Mouse (Mus musculus) forebrain, embryonic 16.5 days (tissue): ENCODE results near the gene Cep57l1. TPM values are rescaled to one million over a fixed set of nuclear protein-coding genes. Genes with fewer than 3 reads are reported as not detected.

Experiments used
- ATAC-seq: fragments of 200-750 bp; cut with Nextera tagmentation; 2 replicates; pipeline ENCODE4 v1.8.0; 2017; ENCODE audit warnings: mild to moderate bottlenecking, moderate library complexity
- H3K27ac ChIP-seq: fragments of 300-500 bp; sonication (generic); 2 replicates; pipeline ENCODE4 v1.5.1; 2014; ENCODE audit warnings: low read length, control low read depth
- H3K27me3 ChIP-seq: fragments of 300-500 bp; sonication (generic); replicated peaks from 2 replicates; pipeline ENCODE4 v1.6.1; 2014; ENCODE audit warnings: low read length; ENCODE audit not compliant: control insufficient read depth, insufficient read depth
- H3K36me3 ChIP-seq: fragments of 300-500 bp; sonication (generic); 2 replicates; pipeline ENCODE4 v1.6.1; 2014; ENCODE audit not compliant: control insufficient read depth, insufficient read depth
- H3K4me1 ChIP-seq: fragments of 300-500 bp; sonication (generic); replicated peaks from 2 replicates; pipeline ENCODE4 v1.6.1; 2014; ENCODE audit warnings: low read length; ENCODE audit not compliant: control insufficient read depth, insufficient read depth
- H3K4me2 ChIP-seq: fragments of 300-500 bp; sonication (generic); 2 replicates; pipeline ENCODE4 v1.6.1; 2014; ENCODE audit warnings: mild to moderate bottlenecking, low read length, control low read depth
- H3K4me3 ChIP-seq: fragments of 300-500 bp; sonication (generic); replicated peaks from 2 replicates; pipeline ENCODE4 v1.5.1; 2014; ENCODE audit warnings: mild to moderate bottlenecking, low read length, control low read depth
- H3K9ac ChIP-seq: fragments of 300-500 bp; sonication (generic); replicated peaks from 2 replicates; pipeline ENCODE4 v1.6.1; 2014; ENCODE audit warnings: low read depth, low read length, control low read depth
- H3K9me3 ChIP-seq: fragments of 300-500 bp; sonication (generic); 2 replicates; pipeline ENCODE4 v1.6.1; 2016; ENCODE audit warnings: low read length; ENCODE audit not compliant: control insufficient read depth
- WGBS: fragments of 180-500 bp; shearing (Covaris S2); extraction: QIAGEN DNeasy Blood & Tissue Kit; methylation state at CpG from one replicate; pipeline ENCODE4 v1.1.7; 2014; 5-methylcytosine and 5-hydroxymethylcytosine counted together
- polyA plus RNA-seq: library from polyadenylated mRNA; unstranded; fragments of >200 nt; fragmentation: Nextera tagmentation; extraction: Ambion mirVana; gene quantifications from 2 replicates; pipeline ENCODE4 v1.2.1, GENCODE M21; 2015

Gene Cep57l1
- polyA plus RNA-seq, 1 experiment from 2014 or later, result 19.5 TPM

- 90% methylated on average over 3 of the region's 3 CpGs for WGBS
- no peaks in the 10 kb centered on the region for H3K4me1 ChIP-seq
- H3K4me2 ChIP-seq, result no peak overlapping the region
- no peak overlapping the region for H3K4me3 ChIP-seq
- no peak for ATAC-seq
- no peak overlapping the region for H3K9ac ChIP-seq
- no peak overlapping the region for H3K27ac ChIP-seq
- no peaks in the 10 kb centered on the region for H3K27me3 ChIP-seq
- no peaks in the 10 kb centered on the region for H3K36me3 ChIP-seq
- H3K9me3 ChIP-seq, result no peaks in the 10 kb centered on the region
Observed at GRCm38 (mm10) chr10:41760866-41761265, 48.8 kb downstream of the Cep57l1 start.

GRCm38 (mm10) chr10:41758041-41758440, 51.6 kb downstream of the Cep57l1 start:
- no peak for ATAC-seq
- Histone ChIP-seq H3K4me3 (no peak overlapping the region), H3K4me2 (no peak overlapping the region), H3K9ac (no peak overlapping the region), H3K27ac (no peak overlapping the region), H3K27me3 (no peaks in the 10 kb centered on the region), H3K9me3 (no peaks in the 10 kb centered on the region), H3K36me3 (no peaks in the 10 kb centered on the region), H3K4me1 (no peaks in the 10 kb centered on the region)

GRCm38 (mm10) chr10:41757226-41757625, 52.4 kb downstream of the Cep57l1 start:
- 94% methylated on average over 5 of the region's 5 CpGs for WGBS
- H3K27me3 ChIP-seq, result no peaks in the 10 kb centered on the region

GRCm38 (mm10) chr10:41751867-41752480, 57.7 kb downstream of the Cep57l1 start:
- Histone ChIP-seq H3K27ac (no peak overlapping the region), H3K27me3 (no peaks in the 10 kb centered on the region), H3K4me2 (no peak overlapping the region), H3K4me3 (no peak overlapping the region), H3K36me3 (no peaks in the 10 kb centered on the region), H3K4me1 (no peaks in the 10 kb centered on the region), H3K9me3 (no peaks in the 10 kb centered on the region), H3K9ac (no peak overlapping the region)
- ATAC-seq, result no peak
- WGBS, result 84% methylated on average over 14 of the region's 14 CpGs

More at GRCm38 (mm10) chr10:41757226-41757625, 52.4 kb downstream of the Cep57l1 start:
- Histone ChIP-seq H3K27ac (no peak overlapping the region), H3K4me2 (no peak overlapping the region), H3K9ac (no peak overlapping the region), H3K4me1 (no peaks in the 10 kb centered on the region), H3K4me3 (no peak overlapping the region), H3K36me3 (no peaks in the 10 kb centered on the region), H3K9me3 (no peaks in the 10 kb centered on the region)
- no peak for ATAC-seq

- Histone ChIP-seq H3K4me1 (peaks cover 3% of the 10 kb centered on the region), H3K36me3 (no peaks in the 10 kb centered on the region), H3K9me3 (no peaks in the 10 kb centered on the region), H3K4me2 (no peak overlapping the region), H3K4me3 (no peak overlapping the region), H3K27ac (no peak overlapping the region), H3K27me3 (no peaks in the 10 kb centered on the region), H3K9ac (no peak overlapping the region)
- WGBS, result 63% methylated on average over 3 of the region's 3 CpGs
- no peak for ATAC-seq
Observed at GRCm38 (mm10) chr10:41749306-41749705, 60.4 kb downstream of the Cep57l1 start.

- Histone ChIP-seq H3K27ac (no peak overlapping the region), H3K27me3 (no peaks in the 10 kb centered on the region), H3K4me2 (no peak overlapping the region), H3K9me3 (no peaks in the 10 kb centered on the region), H3K9ac (no peak overlapping the region), H3K36me3 (no peaks in the 10 kb centered on the region), H3K4me3 (no peak overlapping the region), H3K4me1 (peaks cover 3% of the 10 kb centered on the region)
- WGBS, result 74% methylated on average over 5 of the region's 5 CpGs
- 0 out of 2 replicates have a peak, but pooled peaks have one; percentile 23 for ATAC-seq
Observed at GRCm38 (mm10) chr10:41746554-41746953, 63.1 kb downstream of the Cep57l1 start.

- no peak overlapping the region for H3K4me2 ChIP-seq
- WGBS, result 80% methylated on average over 4 of the region's 4 CpGs
- no peaks in the 10 kb centered on the region for H3K9me3 ChIP-seq
- H3K27ac ChIP-seq, result no peak overlapping the region
- H3K27me3 ChIP-seq, result no peaks in the 10 kb centered on the region
- no peak overlapping the region for H3K4me3 ChIP-seq
- peaks cover 3% of the 10 kb centered on the region for H3K4me1 ChIP-seq
- H3K9ac ChIP-seq, result no peak overlapping the region
- H3K36me3 ChIP-seq, result no peaks in the 10 kb centered on the region
- ATAC-seq, result no peak
Observed at GRCm38 (mm10) chr10:41744006-41744405, 65.7 kb downstream of the Cep57l1 start.

- ATAC-seq, result no peak
- no peak overlapping the region for H3K9ac ChIP-seq
Observed at GRCm38 (mm10) chr10:41740221-41740620, 69.5 kb downstream of the Cep57l1 start.

GRCm38 (mm10) chr10:41737245-41737644, 72.4 kb downstream of the Cep57l1 start:
- Histone ChIP-seq H3K27ac (no peak overlapping the region), H3K36me3 (no peaks in the 10 kb centered on the region), H3K9me3 (no peaks in the 10 kb centered on the region), H3K4me1 (no peaks in the 10 kb centered on the region), H3K4me3 (no peak overlapping the region), H3K27me3 (no peaks in the 10 kb centered on the region), H3K9ac (no peak overlapping the region), H3K4me2 (no peak overlapping the region)
- WGBS, result 94% methylated on average over 16 of the region's 16 CpGs
- ATAC-seq, result no peak

More at GRCm38 (mm10) chr10:41740221-41740620, 69.5 kb downstream of the Cep57l1 start:
- no peaks in the 10 kb centered on the region for H3K36me3 ChIP-seq
- H3K4me1 ChIP-seq, result no peaks in the 10 kb centered on the region
- no peak overlapping the region for H3K4me3 ChIP-seq
- no peaks in the 10 kb centered on the region for H3K9me3 ChIP-seq
- H3K27ac ChIP-seq, result no peak overlapping the region
- no peaks in the 10 kb centered on the region for H3K27me3 ChIP-seq
- WGBS, result 89% methylated on average over 2 of the region's 2 CpGs
- no peak overlapping the region for H3K4me2 ChIP-seq

GRCm38 (mm10) chr10:41735398-41735797, 74.3 kb downstream of the Cep57l1 start:
- H3K4me1 ChIP-seq, result no peaks in the 10 kb centered on the region
- H3K9ac ChIP-seq, result no peak overlapping the region
- no peak overlapping the region for H3K4me2 ChIP-seq
- H3K36me3 ChIP-seq, result no peaks in the 10 kb centered on the region
- 49% methylated on average over 6 of the region's 6 CpGs for WGBS
- no peaks in the 10 kb centered on the region for H3K27me3 ChIP-seq
- H3K27ac ChIP-seq, result no peak overlapping the region
- H3K9me3 ChIP-seq, result no peaks in the 10 kb centered on the region
- no peak for ATAC-seq
- no peak overlapping the region for H3K4me3 ChIP-seq
